Mouse (Mus musculus) left cerebral cortex, adult 11 months (tissue): ENCODE measurements at regions not wholly inside any gene's neighbourhood (a gene's known extent, or its start where the extent isn't known, plus 50 kb on each side); places are given as distances from the start of the nearest gene placed in this dataset.
"Not testable (repeated sequence)": the region's sequence is repeated elsewhere in the genome, so short reads cannot be mapped to it uniquely, and the experiment has no call there.

Source experiments
- DNase-seq: peaks from one replicate; pipeline ENCODE4 v3.0.0; 2022; ENCODE audit warnings: low spot score

- DNase-seq: no peak
These were observed 94.1 kb downstream of the Gm17521 start for GRCm38 (mm10) chrX:122935358-122935757.

DNA sequence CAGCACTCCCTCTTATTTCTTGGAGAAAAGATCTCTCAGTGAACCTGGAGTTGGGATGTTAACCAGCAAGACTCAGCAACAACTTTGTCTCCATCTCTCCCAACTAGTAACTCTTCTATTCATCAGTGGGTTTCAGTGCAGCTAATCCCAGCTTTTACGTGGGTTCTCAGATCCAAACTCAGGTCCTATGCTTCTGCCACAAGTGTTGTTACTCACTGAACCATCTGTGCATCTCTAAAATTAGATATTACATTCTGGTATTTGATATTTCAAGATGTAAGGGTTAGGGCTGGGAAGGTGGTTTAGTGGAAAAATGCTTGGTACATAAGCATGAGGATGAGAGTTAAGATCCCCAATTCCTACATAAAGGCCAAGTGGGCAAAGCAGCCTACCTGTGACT, 136.8 kb downstream of the Gm17521 start:
- peak; percentile 0 for DNase-seq

- no peak for DNase-seq
These were observed 175.0 kb downstream of the Gm17521 start for GRCm38 (mm10) chrX:122854453-122854852.

DNA sequence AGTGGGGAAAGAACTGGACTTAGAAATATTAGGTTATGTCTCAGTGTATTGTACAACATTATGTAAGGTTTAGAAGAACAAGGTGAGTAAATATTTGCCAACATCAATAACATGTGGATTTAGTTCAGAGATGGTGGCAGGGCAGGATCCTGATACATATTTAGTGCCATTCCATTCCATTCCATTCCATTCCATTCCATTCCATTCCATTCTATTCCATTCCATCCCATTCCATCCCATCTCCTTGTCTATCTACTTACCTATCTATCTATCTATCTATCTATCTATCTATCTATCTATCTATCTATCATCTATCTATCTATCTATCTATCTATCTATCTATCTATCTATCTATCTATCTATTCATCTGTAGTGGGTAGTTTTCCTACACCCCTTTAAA, 198.2 kb downstream of the Gm17521 start:
- DNase-seq: not testable (repeated sequence)

DNA sequence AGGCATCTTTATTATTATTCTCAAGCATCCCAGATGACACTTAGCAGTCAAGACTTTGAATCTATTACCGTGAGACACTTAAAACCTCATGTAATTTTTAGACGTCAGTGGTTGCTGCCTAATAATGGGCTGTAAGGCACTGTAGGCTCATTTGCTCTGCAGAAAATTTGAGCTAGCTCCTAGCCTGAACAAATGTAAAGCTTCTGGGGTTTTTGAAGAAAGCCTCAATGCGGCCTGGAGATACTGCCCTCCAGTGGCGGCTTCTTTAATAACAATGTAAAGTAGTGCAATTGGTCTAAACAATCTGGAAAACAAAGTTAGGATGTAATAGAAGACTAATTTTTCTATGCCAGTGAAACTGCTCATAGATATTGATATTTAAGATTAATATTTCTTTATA, 203.4 kb downstream of the Gm17521 start:
- peak; percentile 0 for DNase-seq
